Mouse (Mus musculus): ENCODE measurements around the gene Eogt. TPM values are rescaled to one million over a fixed set of nuclear protein-coding genes. Genes with fewer than 3 reads are reported as not detected.

Eogt gene
- 6.3 TPM in 2 replicates for polyA plus RNA-seq (2021; fragmentation: Nextera tagmentation)
- long read RNA-seq, experiment 1, full-length matches to known transcripts: 17 of 55 reads
- long read RNA-seq, experiment 1, partial matches to known transcripts: 21 of 55 reads
- long read RNA-seq, experiment 1, other reads (novel, unspliced or antisense): 17 of 55 reads
- long read RNA-seq, experiment 2, full-length matches to known transcripts: 2 of 8 reads
- long read RNA-seq, experiment 2, partial matches to known transcripts: 1 of 8 reads
- long read RNA-seq, experiment 2, other reads (novel, unspliced or antisense): 5 of 8 reads

DNA sequence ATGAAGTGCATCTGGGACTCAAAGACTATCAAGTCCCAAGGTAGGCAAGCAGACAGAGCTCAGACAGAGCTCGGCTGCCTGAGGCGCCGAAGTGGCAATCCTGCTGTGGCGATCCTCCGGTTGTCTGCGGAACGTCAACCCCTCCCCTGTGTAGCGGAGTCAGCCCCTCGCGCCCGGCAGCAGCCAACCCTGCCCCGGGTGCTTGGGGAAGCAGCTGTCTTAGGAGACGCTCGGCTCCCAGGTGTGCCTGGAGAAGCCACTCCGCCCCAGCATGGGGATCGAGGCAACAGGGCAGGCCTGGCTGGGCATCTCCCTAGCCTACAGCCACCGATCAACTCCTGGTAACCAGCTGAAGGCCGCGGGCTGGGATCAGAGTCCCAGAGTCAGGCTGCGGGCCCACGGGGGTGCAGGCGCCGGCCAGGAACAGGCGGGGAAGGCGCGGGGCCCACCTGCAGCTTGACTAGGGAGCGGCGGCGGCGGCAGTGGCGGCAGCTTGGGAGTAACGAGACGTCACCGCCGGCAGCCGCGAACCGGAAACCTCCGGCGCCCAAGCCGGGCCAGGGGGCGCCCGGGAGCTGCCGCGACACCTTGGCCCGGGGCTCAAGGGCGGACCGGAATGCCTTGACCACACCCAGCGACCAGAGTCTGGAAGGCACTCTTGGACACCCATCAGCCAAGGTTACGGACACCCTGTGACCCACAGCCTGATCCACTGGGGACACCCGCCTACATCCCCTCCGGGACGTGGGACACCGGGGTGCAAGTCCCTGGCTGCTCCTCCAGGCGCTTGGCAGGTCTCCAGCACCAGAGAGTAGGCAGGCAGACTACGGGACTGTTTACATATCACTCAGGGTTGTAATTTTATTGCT, at the start of gene Eogt:
Eogt (minus strand) TSS at position 800 of the 869 bp plus-strand sequence.

DNA sequence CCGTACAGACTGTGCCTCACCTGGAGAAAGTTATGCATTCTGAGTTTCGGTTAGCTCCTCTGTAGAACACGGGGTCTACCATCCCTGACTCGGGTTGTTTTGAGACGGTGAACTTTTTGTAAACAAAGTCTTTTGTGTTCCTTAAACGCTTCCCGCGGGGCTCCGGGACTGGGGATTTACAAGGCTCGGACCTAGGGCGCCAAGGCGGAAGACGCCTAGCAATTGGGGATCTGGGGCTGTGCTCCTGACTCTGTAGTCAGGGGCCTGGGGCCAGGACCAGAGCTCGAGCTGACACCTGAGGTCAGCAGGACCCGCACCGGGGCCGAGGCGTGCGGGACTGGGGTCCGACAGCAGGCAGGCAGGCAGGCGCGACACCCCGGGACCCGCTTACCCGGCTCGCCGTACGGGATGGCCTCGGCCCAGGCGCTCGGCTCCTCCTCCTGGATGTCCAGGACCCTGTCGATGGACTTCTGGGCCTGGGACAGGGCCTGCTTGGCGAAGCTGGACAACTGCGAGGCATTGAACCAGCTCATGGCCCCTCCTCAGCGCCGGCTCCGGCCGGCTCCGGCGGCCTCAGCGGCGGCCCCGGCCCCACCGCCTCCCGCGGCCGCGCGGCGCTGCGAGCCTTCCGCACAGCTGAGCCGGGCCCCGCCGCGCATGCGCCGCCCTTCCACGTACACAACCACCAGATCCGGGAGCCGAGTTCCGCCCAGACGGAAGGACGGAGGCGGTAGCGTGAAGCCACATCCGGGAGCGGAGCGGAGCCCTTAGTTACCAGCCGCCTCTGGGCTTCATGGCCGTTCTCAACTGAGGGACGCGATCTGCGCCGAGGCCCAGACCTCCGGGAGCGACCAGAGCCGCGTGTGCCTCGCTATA, 29.7 kb upstream of the Eogt start, which contains the start of gene Tmf1:
Tmf1 (minus strand) TSS at position 632 of the 876 bp plus-strand sequence.

DNA sequence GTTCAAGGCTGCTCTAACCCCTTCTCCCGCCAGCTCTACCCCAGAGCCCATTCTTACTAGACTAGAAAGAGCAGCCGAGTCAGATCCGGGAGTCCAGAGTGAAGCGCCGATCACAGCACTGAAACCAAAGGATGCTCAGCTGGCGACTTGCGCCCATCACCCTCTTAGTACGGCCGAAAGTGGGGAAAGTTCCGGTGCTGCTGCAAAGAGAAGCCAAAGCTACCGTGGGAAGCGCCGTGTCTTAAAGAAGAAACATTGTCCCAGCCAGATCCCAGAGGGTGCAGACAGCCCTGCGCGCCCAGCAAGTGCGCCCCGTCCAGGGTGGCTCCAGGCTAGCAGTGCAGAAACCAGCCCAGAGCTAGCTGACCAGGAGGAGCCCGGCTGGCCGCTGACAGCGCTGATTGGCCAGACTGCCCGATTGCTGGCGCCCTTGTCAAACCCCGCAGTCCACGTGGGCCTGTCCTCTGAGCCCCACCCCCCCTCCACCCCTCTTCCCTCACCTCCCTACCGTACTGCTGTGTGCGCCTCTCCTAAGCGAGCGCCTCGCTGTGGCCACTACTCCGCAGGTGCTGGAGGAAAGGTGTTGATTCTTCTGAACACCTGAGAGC, 88.8 kb downstream of the Eogt start, which contains the start of gene Fam19a4:
Fam19a4 (minus strand) TSS at position 340 of the 608 bp plus-strand sequence.

Other genes starting within 250 kb of the Eogt start
- gene Fam19a4, start 88.8 kb downstream of the Eogt start, polyA plus RNA-seq (2021; fragmentation: Nextera tagmentation): 0.23 and 0.67 TPM in 2 replicates
- 39.4 and 47.4 TPM in 2 replicates for gene Tmf1, start 29.9 kb upstream of the Eogt start, polyA plus RNA-seq (2021; fragmentation: Nextera tagmentation)
- 46.9 and 55.7 TPM in 2 replicates for gene Uba3, start 56.5 kb upstream of the Eogt start, polyA plus RNA-seq (2021; fragmentation: Nextera tagmentation)
- 89.3 and 102 TPM in 2 replicates for gene Arl6ip5, start 61.5 kb upstream of the Eogt start, polyA plus RNA-seq (2021; fragmentation: Nextera tagmentation)
- 0.06 and 0.09 TPM in 2 replicates for gene Lmod3, start 103.6 kb upstream of the Eogt start, polyA plus RNA-seq (2021; fragmentation: Nextera tagmentation)

Data from left cerebral cortex, adult 6 months (tissue).